Mouse (Mus musculus) erythroid progenitor cell, adult 5-6 weeks (primary cell): ENCODE measurements around the gene Mrps18b. TPM values are rescaled to one million over a fixed set of nuclear protein-coding genes. Genes with fewer than 3 reads are reported as not detected.

Experiments used
- ATAC-seq: replicated peaks from 2 replicates; pipeline ENCODE4 v1.8.0; 2016; ENCODE audit warnings: moderate number of reproducible peaks, mild to moderate bottlenecking, moderate TSS enrichment, inconsistent platforms; ENCODE audit not compliant: poor library complexity, low FRiP score, severe bottlenecking
- total RNA-seq, 2 experiments: library from RNA; stranded (forward) in 1 of 2; stranded (reverse) in 1 of 2; fragments of 150-400 nt in 1 of 2; fragments of 186-747, 209-891 nt in 1 of 2; gene quantifications; 2 replicates each; pipeline versions ENCODE4 v1.2.3 to v1.2.4; 2015 to 2017; ENCODE audit warnings: low replicate concordance in 2 of 2

Mrps18b gene
- total RNA-seq, 2 experiments from 2014 or later = 18.0 to 50.5 TPM

- peak; percentile 58 for ATAC-seq
These were observed 55.4 kb downstream of the Mrps18b start for GRCm38 (mm10) chr17:35860831-35861197.

Other genes starting within 250 kb of the Mrps18b start
- 2.5 TPM in 1 of 2 replicates, not detected in the other for gene Vars2, start 248.8 kb downstream of the Mrps18b start, total RNA-seq (2015; ENCODE audit: low replicate concordance)
- 0.23 and 0.77 TPM in 2 replicates for gene Vars2, start 248.8 kb downstream of the Mrps18b start, total RNA-seq (2017; ENCODE audit: low replicate concordance)
- gene Gtf2h4, start 242.7 kb downstream of the Mrps18b start, total RNA-seq (2015; ENCODE audit: low replicate concordance) = 1.1 and 2.5 TPM in 2 replicates
- gene Gtf2h4, start 242.7 kb downstream of the Mrps18b start, total RNA-seq (2017; ENCODE audit: low replicate concordance) = 3.6 and 6.3 TPM in 2 replicates
- gene Ddr1, start 211.8 kb downstream of the Mrps18b start, total RNA-seq (2015; ENCODE audit: low replicate concordance) = not detected in 2 replicates
- gene Ddr1, start 211.8 kb downstream of the Mrps18b start, total RNA-seq (2017; ENCODE audit: low replicate concordance) = 0.26 TPM in 1 of 2 replicates, not detected in the other
- 3.8 and 10.5 TPM in 2 replicates for gene Ier3, start 94.7 kb downstream of the Mrps18b start, total RNA-seq (2015; ENCODE audit: low replicate concordance)
- gene Ier3, start 94.7 kb downstream of the Mrps18b start, total RNA-seq (2017; ENCODE audit: low replicate concordance) = 0.51 and 4.0 TPM in 2 replicates
- 19.3 and 32.8 TPM in 2 replicates for gene Flot1, start 93.2 kb downstream of the Mrps18b start, total RNA-seq (2015; ENCODE audit: low replicate concordance)
- gene Flot1, start 93.2 kb downstream of the Mrps18b start, total RNA-seq (2017; ENCODE audit: low replicate concordance) = 14.6 and 29.1 TPM in 2 replicates
- gene Tubb5, start 78.1 kb downstream of the Mrps18b start, total RNA-seq (2015; ENCODE audit: low replicate concordance) = 663 and 669 TPM in 2 replicates
- gene Tubb5, start 78.1 kb downstream of the Mrps18b start, total RNA-seq (2017; ENCODE audit: low replicate concordance) = 760 and 914 TPM in 2 replicates
- 117 and 147 TPM in 2 replicates for gene Mdc1, start 74.9 kb downstream of the Mrps18b start, total RNA-seq (2015; ENCODE audit: low replicate concordance)
- gene Mdc1, start 74.9 kb downstream of the Mrps18b start, total RNA-seq (2017; ENCODE audit: low replicate concordance) = 31.0 and 57.1 TPM in 2 replicates
- gene Nrm, start 55.1 kb downstream of the Mrps18b start, total RNA-seq (2015; ENCODE audit: low replicate concordance) = 32.8 and 36.0 TPM in 2 replicates
- 19.1 and 35.8 TPM in 2 replicates for gene Nrm, start 55.1 kb downstream of the Mrps18b start, total RNA-seq (2017; ENCODE audit: low replicate concordance)
- gene Ppp1r18, start 50.8 kb downstream of the Mrps18b start, total RNA-seq (2015; ENCODE audit: low replicate concordance) = 32.8 and 37.7 TPM in 2 replicates
- gene Ppp1r18, start 50.8 kb downstream of the Mrps18b start, total RNA-seq (2017; ENCODE audit: low replicate concordance) = 7.2 and 10.2 TPM in 2 replicates
- 139 and 201 TPM in 2 replicates for gene Dhx16, start 36.6 kb downstream of the Mrps18b start, total RNA-seq (2015; ENCODE audit: low replicate concordance)
- gene Dhx16, start 36.6 kb downstream of the Mrps18b start, total RNA-seq (2017; ENCODE audit: low replicate concordance) = 73.1 and 118 TPM in 2 replicates
- gene 2310061I04Rik, start 19.0 kb downstream of the Mrps18b start, total RNA-seq (2015; ENCODE audit: low replicate concordance) = 37.7 and 68.5 TPM in 2 replicates
- gene 2310061I04Rik, start 19.0 kb downstream of the Mrps18b start, total RNA-seq (2017; ENCODE audit: low replicate concordance) = 2.9 and 3.7 TPM in 2 replicates
- 7.6 and 26.0 TPM in 2 replicates for gene Atat1, start 6.3 kb downstream of the Mrps18b start, total RNA-seq (2015; ENCODE audit: low replicate concordance)
- 3.0 and 4.0 TPM in 2 replicates for gene Atat1, start 6.3 kb downstream of the Mrps18b start, total RNA-seq (2017; ENCODE audit: low replicate concordance)
- 53.7 and 90.1 TPM in 2 replicates for gene Ppp1r10, start within 50 bp of the Mrps18b start, total RNA-seq (2015; ENCODE audit: low replicate concordance)
- 67.5 and 87.5 TPM in 2 replicates for gene Ppp1r10, start within 50 bp of the Mrps18b start, total RNA-seq (2017; ENCODE audit: low replicate concordance)
- 26.3 and 36.9 TPM in 2 replicates for gene Abcf1, start 53.4 kb upstream of the Mrps18b start, total RNA-seq (2015; ENCODE audit: low replicate concordance)
- 120 and 139 TPM in 2 replicates for gene Abcf1, start 53.4 kb upstream of the Mrps18b start, total RNA-seq (2017; ENCODE audit: low replicate concordance)
- gene Gnl1, start 63.5 kb upstream of the Mrps18b start, total RNA-seq (2015; ENCODE audit: low replicate concordance) = 1.3 and 4.3 TPM in 2 replicates
- 3.3 and 4.9 TPM in 2 replicates for gene Gnl1, start 63.5 kb upstream of the Mrps18b start, total RNA-seq (2017; ENCODE audit: low replicate concordance)
- gene Prr3, start 63.8 kb upstream of the Mrps18b start, total RNA-seq (2015; ENCODE audit: low replicate concordance) = 5.4 and 6.5 TPM in 2 replicates
- 4.6 TPM in 1 of 2 replicates, not detected in the other for gene Prr3, start 63.8 kb upstream of the Mrps18b start, total RNA-seq (2017; ENCODE audit: low replicate concordance)
- 84.3 and 115 TPM in 2 replicates for gene H2-T24, start 104.2 kb upstream of the Mrps18b start, total RNA-seq (2015; ENCODE audit: low replicate concordance)
- 293 and 328 TPM in 2 replicates for gene H2-T24, start 104.2 kb upstream of the Mrps18b start, total RNA-seq (2017; ENCODE audit: low replicate concordance)
- 109 and 146 TPM in 2 replicates for gene H2-T23, start 116.5 kb upstream of the Mrps18b start, total RNA-seq (2015; ENCODE audit: low replicate concordance)
- 93.4 and 104 TPM in 2 replicates for gene H2-T23, start 116.5 kb upstream of the Mrps18b start, total RNA-seq (2017; ENCODE audit: low replicate concordance)
- gene H2-T22, start 126.4 kb upstream of the Mrps18b start, total RNA-seq (2015; ENCODE audit: low replicate concordance) = 19.1 and 19.7 TPM in 2 replicates
- 5.5 and 16.4 TPM in 2 replicates for gene H2-T22, start 126.4 kb upstream of the Mrps18b start, total RNA-seq (2017; ENCODE audit: low replicate concordance)
- gene Gm6034, start 126.6 kb upstream of the Mrps18b start, total RNA-seq (2015; ENCODE audit: low replicate concordance) = not detected in 2 replicates
- not detected in 2 replicates for gene Gm6034, start 126.6 kb upstream of the Mrps18b start, total RNA-seq (2017; ENCODE audit: low replicate concordance)
- gene Gm11127, start 142.0 kb upstream of the Mrps18b start, total RNA-seq (2015; ENCODE audit: low replicate concordance) = not detected in 2 replicates
- 0.39 TPM in 1 of 2 replicates, not detected in the other for gene Gm11127, start 142.0 kb upstream of the Mrps18b start, total RNA-seq (2017; ENCODE audit: low replicate concordance)
- gene Gm19684, start 205.3 kb upstream of the Mrps18b start, total RNA-seq (2015; ENCODE audit: low replicate concordance) = not detected in 2 replicates
- gene Gm19684, start 205.3 kb upstream of the Mrps18b start, total RNA-seq (2017; ENCODE audit: low replicate concordance) = not detected in 2 replicates
- gene Gm7030, start 213.0 kb upstream of the Mrps18b start, total RNA-seq (2015; ENCODE audit: low replicate concordance) = not detected in 2 replicates
- not detected in 2 replicates for gene Gm7030, start 213.0 kb upstream of the Mrps18b start, total RNA-seq (2017; ENCODE audit: low replicate concordance)